Mouse (Mus musculus): ENCODE data around the gene Zfp46.

The Zfp46 gene

GRCm38 (mm10) chr4:136311042-136311999 lies 26.8 kb downstream of the Zfp46 start:
- DNase-seq (ENCODE audit: low read depth, low spot score) = no peak

GRCm38 (mm10) chr4:136312616-136313015 lies 28.1 kb downstream of the Zfp46 start:
- no peak for DNase-seq (ENCODE audit: low read depth, low spot score)

- DNase-seq (ENCODE audit: low read depth, low spot score) = no peak
These were observed 33.2 kb downstream of the Zfp46 start for GRCm38 (mm10) chr4:136317667-136318066.

GRCm38 (mm10) chr4:136320016-136320415 lies 35.5 kb downstream of the Zfp46 start:
- no peak for DNase-seq (ENCODE audit: low read depth, low spot score)

- DNase-seq (ENCODE audit: low read depth, low spot score) = peak; percentile 56
These were observed 39.7 kb downstream of the Zfp46 start for GRCm38 (mm10) chr4:136324226-136324625.

GRCm38 (mm10) chr4:136327238-136327637 lies 42.8 kb downstream of the Zfp46 start:
- no peak for DNase-seq (ENCODE audit: low read depth, low spot score)

- no peak for DNase-seq (ENCODE audit: low read depth, low spot score)
These were observed 43.6 kb downstream of the Zfp46 start for GRCm38 (mm10) chr4:136328115-136328514.

- DNase-seq (ENCODE audit: low read depth, low spot score) = no peak
These were observed 47.2 kb downstream of the Zfp46 start for GRCm38 (mm10) chr4:136331709-136332108.

GRCm38 (mm10) chr4:136333191-136333590 lies 48.7 kb downstream of the Zfp46 start:
- DNase-seq (ENCODE audit: low read depth, low spot score) = no peak

- no peak for DNase-seq (ENCODE audit: low read depth, low spot score)
These were observed 50.6 kb downstream of the Zfp46 start for GRCm38 (mm10) chr4:136335065-136335464.

GRCm38 (mm10) chr4:136337129-136337528 lies 52.6 kb downstream of the Zfp46 start:
- DNase-seq (ENCODE audit: low read depth, low spot score) = no peak

Measured in skeletal muscle tissue, adult 2 months (tissue).